Mouse (Mus musculus) hindbrain, postnatal 0 days (tissue): Measurements from ENCODE around the gene Ergic1. TPM values are rescaled to one million over a fixed set of nuclear protein-coding genes. Genes with fewer than 3 reads are reported as not detected.
A peak's percentile ranks its signal among the peaks of the same experiment; 100 is the strongest.

ENCODE experiments used
- ATAC-seq: fragments of 200-750 bp; cut with Nextera tagmentation; 2 replicates; pipeline ENCODE4 v1.8.0; 2017; ENCODE audit warnings: mild to moderate bottlenecking, moderate TSS enrichment, moderate library complexity
- DNase-seq: peaks from one replicate; pipeline ENCODE4 v3.0.0-alpha.2; 2015; ENCODE audit warnings: low spot score
- H3K27ac ChIP-seq: fragments of 300-500 bp; sonication (generic); 2 replicates; pipeline ENCODE4 v1.5.1; 2014; ENCODE audit warnings: mild to moderate bottlenecking
- H3K27me3 ChIP-seq: fragments of 300-500 bp; sonication (generic); 2 replicates; pipeline ENCODE4 v1.6.1; 2014; ENCODE audit warnings: low read length, mixed read lengths; ENCODE audit not compliant: insufficient read depth
- H3K36me3 ChIP-seq: fragments of 300-500 bp; sonication (generic); 2 replicates; pipeline ENCODE4 v1.6.1; 2014; ENCODE audit warnings: low read length, mixed read lengths; ENCODE audit not compliant: insufficient read depth
- H3K4me1 ChIP-seq: fragments of 300-500 bp; sonication (generic); 2 replicates; pipeline ENCODE4 v1.6.1; 2014; ENCODE audit warnings: antibody characterized with exemption, low read length, mixed read lengths; ENCODE audit not compliant: insufficient read depth
- H3K4me2 ChIP-seq: fragments of 300-500 bp; sonication (generic); 2 replicates; pipeline ENCODE4 v1.6.1; 2014; ENCODE audit warnings: low read depth, mild to moderate bottlenecking, low read length, moderate library complexity, mixed read lengths
- H3K4me3 ChIP-seq: fragments of 300-500 bp; sonication (generic); 2 replicates; pipeline ENCODE4 v1.5.1; 2014; ENCODE audit warnings: low read length
- H3K9ac ChIP-seq: fragments of 300-500 bp; sonication (generic); replicated peaks from 2 replicates; pipeline ENCODE4 v1.6.1; 2014; ENCODE audit warnings: mild to moderate bottlenecking, low read length, moderate library complexity, mixed read lengths
- H3K9me3 ChIP-seq: fragments of 300-500 bp; sonication (generic); 2 replicates; pipeline ENCODE4 v1.6.1; 2016; ENCODE audit warnings: low read length, mixed read lengths
- CTCF ChIP-seq: IDR thresholded peaks from 2 replicates; pipeline ENCODE4 v1.5.1; 2016; ENCODE audit warnings: antibody characterized with exemption, control low read depth, low read depth
- WGBS: fragments of 180-500 bp; shearing (Covaris S2); extraction: QIAGEN DNeasy Blood & Tissue Kit; methylation state at CpG from one replicate; pipeline ENCODE4 v1.1.7; 2014; 5-methylcytosine and 5-hydroxymethylcytosine counted together
- polyA plus RNA-seq: library from polyadenylated mRNA; unstranded; fragments of >200 nt; fragmentation: Nextera tagmentation; extraction: Ambion mirVana; gene quantifications from 2 replicates; pipeline ENCODE4 v1.2.1, GENCODE M21; 2015
- total RNA-seq: library from RNA; depleted of rRNA; stranded (reverse); fragments of >200 nt; gene quantifications from 2 replicates; pipeline ENCODE4 v1.2.3, GENCODE M21; 2014

Ergic1 gene
- total and polyA plus RNA-seq, 2 experiments from 2014 or later: 93.5 to 250 TPM

GRCm38 (mm10) chr17:26637851-26638250 is 76.6 kb downstream of the Ergic1 start:
- no peaks in the 10 kb centered on the region for H3K9me3 ChIP-seq
- TF ChIP-seq CTCF: no peak
- DNase-seq (no peak), ATAC-seq (no peak)
- H3K4me1 ChIP-seq: no peaks in the 10 kb centered on the region
- H3K4me2 ChIP-seq: no peak overlapping the region
- no peaks in the 10 kb centered on the region for H3K27me3 ChIP-seq
- H3K9ac ChIP-seq: no peak overlapping the region
- H3K4me3 ChIP-seq: no peak overlapping the region
- H3K36me3 ChIP-seq: peaks cover 54% of the 10 kb centered on the region
- 77% methylated on average over 4 of the region's 4 CpGs for WGBS
- no peak overlapping the region for H3K27ac ChIP-seq

GRCm38 (mm10) chr17:26638655-26639054 is 77.4 kb downstream of the Ergic1 start:
- H3K27me3 ChIP-seq: no peaks in the 10 kb centered on the region
- TF ChIP-seq CTCF: peak; percentile 99
- H3K4me2 ChIP-seq: no peak overlapping the region
- H3K36me3 ChIP-seq: peaks cover 60% of the 10 kb centered on the region
- no peaks in the 10 kb centered on the region for H3K4me1 ChIP-seq
- H3K4me3 ChIP-seq: no peak overlapping the region
- ATAC-seq (peak; percentile 68), DNase-seq (peak; percentile 84)
- no peaks in the 10 kb centered on the region for H3K9me3 ChIP-seq
- H3K9ac ChIP-seq: no peak overlapping the region
- H3K27ac ChIP-seq: peak overlapping the region; percentile 15; the same call in 1 of the 2 replicates
- 20% methylated on average over 7 of the region's 7 CpGs for WGBS

GRCm38 (mm10) chr17:26639791-26640190 is 78.5 kb downstream of the Ergic1 start:
- H3K9ac ChIP-seq: no peak overlapping the region
- H3K27me3 ChIP-seq: no peaks in the 10 kb centered on the region
- H3K4me3 ChIP-seq: no peak overlapping the region
- ATAC-seq (no peak), DNase-seq (no peak)
- H3K9me3 ChIP-seq: no peaks in the 10 kb centered on the region
- H3K36me3 ChIP-seq: peaks cover 62% of the 10 kb centered on the region
- no peak overlapping the region for H3K4me2 ChIP-seq
- WGBS: 95% methylated on average over 2 of the region's 2 CpGs
- no peak overlapping the region for H3K27ac ChIP-seq
- no peaks in the 10 kb centered on the region for H3K4me1 ChIP-seq
- no peak for TF ChIP-seq CTCF

GRCm38 (mm10) chr17:26640286-26640740 is 79.0 kb downstream of the Ergic1 start:
- H3K4me1 ChIP-seq: no peaks in the 10 kb centered on the region
- no peaks in the 10 kb centered on the region for H3K27me3 ChIP-seq

GRCm38 (mm10) chr17:26643456-26643855 is 82.2 kb downstream of the Ergic1 start:
- Histone ChIP-seq H3K4me3 (no peak overlapping the region), H3K27ac (no peak overlapping the region), H3K36me3 (peaks cover 65% of the 10 kb centered on the region), H3K9me3 (no peaks in the 10 kb centered on the region), H3K4me2 (no peak overlapping the region), H3K4me1 (no peaks in the 10 kb centered on the region), H3K27me3 (no peaks in the 10 kb centered on the region), H3K9ac (no peak overlapping the region)
- DNase-seq (no peak), ATAC-seq (no peak)
- 93% methylated on average over 8 of the region's 8 CpGs for WGBS
- no peak for TF ChIP-seq CTCF

More at GRCm38 (mm10) chr17:26640286-26640740, 79.0 kb downstream of the Ergic1 start:
- H3K9ac ChIP-seq: no peak overlapping the region
- WGBS: 96% methylated on average over 3 of the region's 3 CpGs
- ATAC-seq: no peak
- DNase-seq: no peak
- H3K4me2 ChIP-seq: no peak overlapping the region
- H3K36me3 ChIP-seq: peaks cover 57% of the 10 kb centered on the region
- no peaks in the 10 kb centered on the region for H3K9me3 ChIP-seq
- TF ChIP-seq CTCF: no peak
- no peak overlapping the region for H3K27ac ChIP-seq
- H3K4me3 ChIP-seq: no peak overlapping the region

GRCm38 (mm10) chr17:26643993-26644392 is 82.7 kb downstream of the Ergic1 start:
- Histone ChIP-seq H3K36me3 (peaks cover 66% of the 10 kb centered on the region), H3K9me3 (no peaks in the 10 kb centered on the region), H3K9ac (no peak overlapping the region), H3K4me1 (no peaks in the 10 kb centered on the region), H3K4me2 (no peak overlapping the region), H3K27me3 (no peaks in the 10 kb centered on the region), H3K4me3 (no peak overlapping the region), H3K27ac (peak overlapping the region; percentile 27; the same call in 1 of the 2 replicates)
- TF ChIP-seq CTCF: no peak
- ATAC-seq (no peak), DNase-seq (no peak)
- 89% methylated on average over 2 of the region's 2 CpGs for WGBS

GRCm38 (mm10) chr17:26644509-26645410 is 83.5 kb downstream of the Ergic1 start:
- ATAC-seq (peak; percentile 65), DNase-seq (peak; percentile 76)
- Histone ChIP-seq H3K9me3 (no peaks in the 10 kb centered on the region), H3K36me3 (peaks cover 63% of the 10 kb centered on the region), H3K4me2 (no peak overlapping the region), H3K4me1 (no peaks in the 10 kb centered on the region), H3K27me3 (no peaks in the 10 kb centered on the region), H3K27ac (peak overlapping the region; percentile 27; the same call in 1 of the 2 replicates), H3K9ac (no peak overlapping the region), H3K4me3 (no peak overlapping the region)
- TF ChIP-seq CTCF: no peak
- WGBS: 42% methylated on average over 9 of the region's 9 CpGs
